Comparison of ENCODE assay signal across 17 mouse cellular contexts in genomic region chr13:95941861-95942260, GRCm38 (mm10).
"Had no signal": no experiment of that assay in that cellular context is flagged by ENCODE, and none has a peak within 500 bp of the region (broad histone marks: within the 10 kb centered on the region; RNA-seq: fewer than 3 reads in every experiment).

No protein-coding gene starts in this region.

- H3K27me3 ChIP-seq: lung, embryonic 15.5 days; midbrain, embryonic 12.5 days; neural tube, embryonic 12.5 days had no signal

- DNase-seq: kidney, adult 8-10 months; kidney, postnatal 36 days; liver, postnatal 0 days; right cerebral cortex, postnatal 4 days; spleen, adult 18-20 months; thymus, adult 2 months had no signal

- ATAC-seq: inflammation-experienced regulatory T-cells, adult 6 months; intestine, postnatal 0 days; liver, postnatal 0 days had no signal

- H3K9ac ChIP-seq: liver, postnatal 0 days; lung, embryonic 15.5 days; midbrain, embryonic 12.5 days; neural tube, embryonic 12.5 days had no signal

- H3K9me3 ChIP-seq: limb, embryonic 10.5 days; lung, embryonic 15.5 days; megakaryocyte, embryonic 14.5 days; midbrain, embryonic 12.5 days; neural tube, embryonic 12.5 days had no signal

- H3K36me3 ChIP-seq: limb, embryonic 10.5 days; lung, embryonic 15.5 days; midbrain, embryonic 12.5 days; neural tube, embryonic 12.5 days had no signal

- H3K4me1 ChIP-seq: limb, embryonic 10.5 days; lung, embryonic 15.5 days; neural tube, embryonic 12.5 days had no signal

- H3K4me3 ChIP-seq: left cerebral cortex, adult 2 months; limb, embryonic 10.5 days; lung, embryonic 15.5 days; megakaryocyte, embryonic 14.5 days; midbrain, embryonic 12.5 days; myocyte; neural tube, embryonic 12.5 days had no signal

- H3K4me2 ChIP-seq: liver, embryonic 11.5 days; lung, embryonic 15.5 days; midbrain, embryonic 12.5 days; neural tube, embryonic 12.5 days had no signal

- H3K27ac ChIP-seq: kidney, postnatal 0 days; left cerebral cortex, adult 2 months; limb, embryonic 10.5 days; lung, embryonic 15.5 days; midbrain, embryonic 12.5 days; neural tube, embryonic 12.5 days had no signal
